Mouse (Mus musculus) regulatory T cell (primary cell): ENCODE results near the gene Lhfp.
"Not testable (repeated sequence)": the region's sequence is repeated elsewhere in the genome, so short reads cannot be mapped to it uniquely, and the experiment has no call there.

Experiments used
- in situ Hi-C: fragments of 300-600 bp; cut with MboI, MseI; formaldehyde crosslinking; loops from one replicate; pipeline ENCODE4 v1.15.1; 2025; ENCODE audit warnings: high pct_unique_total_duplicates

The Lhfp gene

GRCm38 (mm10) chr3:53210691-53211526 lies 169.6 kb downstream of the Lhfp start:
- in situ Hi-C loops = loop anchor here (10.0 kb wide), 1 partner anchor 1706 kb away; no protein-coding TSS in a partner anchor

GRCm38 (mm10) chr3:53212599-53212998 lies 171.3 kb downstream of the Lhfp start:
- in situ Hi-C loops = loop anchor here (10.0 kb wide), 1 partner anchor 1708 kb away; no protein-coding TSS in a partner anchor

- in situ Hi-C loops = loop anchor here (10.0 kb wide), 1 partner anchor 1709 kb away; no protein-coding TSS in a partner anchor
Observed at GRCm38 (mm10) chr3:53213346-53213745, 172.0 kb downstream of the Lhfp start.

DNA sequence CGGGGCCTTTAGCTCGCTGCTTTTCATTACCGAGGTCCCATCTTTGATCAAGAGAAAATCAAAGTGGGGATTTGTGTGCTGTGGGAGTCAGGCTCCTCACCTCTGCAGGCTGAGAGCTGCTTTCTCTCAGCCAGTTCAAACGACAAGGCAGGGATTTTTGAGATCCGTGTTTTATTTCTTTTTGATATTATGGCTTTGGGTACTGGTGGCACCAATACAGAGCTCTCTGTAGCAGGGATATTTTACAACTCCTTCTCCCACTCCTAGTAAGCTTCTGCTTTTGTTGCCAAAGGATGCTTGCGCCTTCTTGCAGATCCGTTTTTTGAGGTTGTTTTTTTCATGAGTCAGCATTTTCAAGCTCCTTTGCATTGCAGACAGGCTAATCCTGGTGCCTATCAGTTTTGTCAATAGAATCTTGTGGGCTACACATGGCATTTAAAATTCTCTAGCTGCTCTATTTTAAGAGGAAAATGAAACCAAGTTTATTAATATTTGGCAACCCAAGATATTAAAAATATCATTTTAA lies 172.5 kb downstream of the Lhfp start:
- in situ Hi-C loops = loop anchor here (10.0 kb wide), 1 partner anchor 1709 kb away; no protein-coding TSS in a partner anchor

DNA sequence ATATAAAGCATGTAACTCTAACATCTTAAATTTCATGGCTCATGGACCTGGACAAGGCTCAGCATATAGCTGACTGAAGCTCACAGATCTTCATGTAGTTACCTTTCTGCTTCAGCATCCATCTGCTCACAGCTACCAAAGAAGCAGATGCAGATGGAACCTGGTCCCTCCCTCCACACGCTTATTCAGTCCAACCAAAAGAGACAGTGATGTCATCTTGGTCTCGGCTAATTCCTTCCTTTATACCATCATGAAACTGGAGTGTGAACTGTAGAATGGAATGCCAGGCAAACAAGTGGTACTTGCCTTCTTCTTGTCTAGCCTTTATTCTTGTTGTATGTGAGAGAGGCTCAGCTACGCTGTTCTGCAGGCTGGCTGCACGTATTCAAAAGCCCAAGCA lies 173.1 kb downstream of the Lhfp start:
- in situ Hi-C loops = loop anchor here (10.0 kb wide), 1 partner anchor 1710 kb away; no protein-coding TSS in a partner anchor

GRCm38 (mm10) chr3:53217697-53218096 lies 176.4 kb downstream of the Lhfp start:
- in situ Hi-C loops = loop anchor here (10.0 kb wide), 1 partner anchor 1713 kb away; no protein-coding TSS in a partner anchor

DNA sequence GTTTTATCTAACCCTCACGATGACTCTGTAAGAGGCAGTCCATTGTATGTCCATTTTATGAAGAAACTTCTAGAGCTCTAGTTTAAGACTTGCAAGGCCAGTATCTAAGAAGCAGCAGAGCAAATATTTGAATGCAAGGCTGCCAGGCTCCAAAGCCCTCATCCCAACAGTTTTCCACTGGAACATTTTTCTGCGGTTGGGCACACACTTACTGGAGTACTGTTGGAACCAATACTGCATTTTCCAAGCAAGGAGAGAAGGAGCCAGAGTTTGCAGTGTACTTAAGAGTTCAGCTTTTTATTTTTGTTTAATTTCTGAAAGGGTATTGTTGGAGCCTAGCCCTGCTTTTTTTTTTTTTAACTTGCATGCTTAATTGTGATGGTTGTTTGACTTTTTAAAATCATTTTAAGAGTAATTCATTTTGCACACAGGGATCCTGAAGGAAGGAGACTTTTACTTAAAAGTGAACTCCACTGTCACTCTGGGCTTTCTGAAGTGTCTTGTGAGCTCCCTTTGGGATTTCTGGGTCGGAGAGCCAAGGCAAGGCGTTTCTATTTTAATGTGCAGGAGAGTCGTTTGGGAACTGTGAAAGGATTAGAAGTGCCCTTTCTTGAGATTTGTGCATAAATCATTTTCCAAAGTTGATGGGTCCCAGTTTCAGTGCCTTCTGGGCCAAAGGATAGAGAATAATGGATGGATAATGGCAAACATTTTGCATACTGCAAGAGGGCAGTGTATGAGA lies 180.4 kb downstream of the Lhfp start:
- in situ Hi-C loops = no loop called here

DNA sequence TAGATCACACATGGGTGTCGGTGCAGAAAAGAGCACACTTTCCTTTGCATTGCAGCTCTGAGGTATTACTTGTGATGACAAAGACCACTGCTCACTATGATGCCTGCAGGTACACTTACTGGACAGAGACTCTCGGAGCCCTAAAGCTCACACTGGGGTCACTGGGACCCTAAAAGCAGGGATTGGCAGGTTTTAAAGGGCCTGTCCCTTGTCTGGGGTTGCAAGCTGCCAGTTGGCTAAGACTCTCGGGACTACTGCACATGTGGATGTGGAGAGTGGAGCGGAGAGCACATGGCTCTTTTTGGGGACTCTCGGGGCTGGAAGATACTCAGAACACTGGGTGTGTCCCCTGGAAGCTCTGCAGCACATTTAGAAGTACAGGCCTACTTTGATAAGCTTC lies 182.8 kb downstream of the Lhfp start:
- in situ Hi-C loops = no loop called here

- in situ Hi-C loops = no loop called here
Observed at GRCm38 (mm10) chr3:53225774-53226173, 184.4 kb downstream of the Lhfp start.

- in situ Hi-C loops = no loop called here
Observed at GRCm38 (mm10) chr3:53226223-53226622, 184.9 kb downstream of the Lhfp start.

GRCm38 (mm10) chr3:53227866-53228265 lies 186.5 kb downstream of the Lhfp start:
- in situ Hi-C loops = no loop called here

GRCm38 (mm10) chr3:53230562-53230961 lies 189.2 kb downstream of the Lhfp start:
- in situ Hi-C loops = no loop called here

- in situ Hi-C loops = no loop called here
Observed at GRCm38 (mm10) chr3:53231112-53231511, 189.8 kb downstream of the Lhfp start.

DNA sequence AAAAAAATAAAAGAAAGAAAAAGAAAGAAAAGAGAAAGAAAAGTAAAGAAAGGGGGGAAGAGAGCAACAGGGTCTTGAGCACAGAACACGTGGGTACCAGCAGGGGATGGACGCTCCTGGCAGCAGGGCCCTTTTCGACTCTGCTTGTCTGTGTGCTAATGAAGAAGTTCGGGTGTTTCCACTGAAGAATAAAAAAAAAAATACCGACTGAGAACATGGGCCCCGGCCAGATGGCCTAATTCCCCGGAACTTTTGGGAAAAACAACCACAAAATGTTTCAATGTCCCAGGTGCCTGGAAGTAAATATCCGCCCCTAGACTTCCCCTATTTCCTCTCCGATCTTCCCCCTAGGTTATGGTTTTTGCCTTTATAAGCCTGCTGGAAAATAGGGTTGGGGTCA lies 191.1 kb downstream of the Lhfp start:
- in situ Hi-C loops = not testable (repeated sequence)

DNA sequence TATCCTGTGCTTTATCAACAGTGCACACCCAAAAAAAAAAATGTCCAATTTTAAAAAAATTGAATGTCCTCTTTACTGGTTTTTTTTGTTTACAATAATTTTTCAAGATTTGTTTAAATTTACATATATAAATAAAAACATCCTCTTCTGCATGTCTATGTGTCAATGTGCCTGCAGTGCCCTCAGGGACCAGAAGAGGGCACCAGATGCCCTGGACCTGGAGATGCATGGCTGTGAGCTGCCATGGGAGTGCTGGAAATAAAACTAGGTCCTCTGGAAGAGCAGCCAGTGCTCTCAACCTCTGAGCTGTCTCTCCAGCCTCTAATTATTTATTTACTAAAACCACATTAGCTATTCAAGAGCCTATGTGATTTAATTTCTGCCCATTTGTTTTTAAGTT lies 193.4 kb downstream of the Lhfp start:
- in situ Hi-C loops = no loop called here

GRCm38 (mm10) chr3:53236471-53236870 lies 195.1 kb downstream of the Lhfp start:
- in situ Hi-C loops = no loop called here

- in situ Hi-C loops = loop anchor here (5.0 kb wide), 1 partner anchor 998 kb away; no protein-coding TSS in a partner anchor
Observed at GRCm38 (mm10) chr3:53240150-53240549, 198.8 kb downstream of the Lhfp start.

GRCm38 (mm10) chr3:53245571-53246208 lies 204.4 kb downstream of the Lhfp start:
- in situ Hi-C loops = no loop called here

- in situ Hi-C loops = no loop called here
Observed at GRCm38 (mm10) chr3:53247102-53247501, 205.8 kb downstream of the Lhfp start.

GRCm38 (mm10) chr3:53248158-53248874 lies 207.0 kb downstream of the Lhfp start:
- in situ Hi-C loops = no loop called here

GRCm38 (mm10) chr3:53252556-53252955 lies 211.2 kb downstream of the Lhfp start:
- in situ Hi-C loops = no loop called here
